In genomic region chr7:29170755-29171561, GRCm38 (mm10) we compare ENCODE assay signal across 8 mouse cellular contexts. TPM values are rescaled to one million over a fixed set of nuclear protein-coding genes. Genes with fewer than 3 reads are reported as not detected.
DNase-seq lines count a peak whose midpoint lies in the region; ATAC-seq and TF ChIP-seq lines count a peak whose summit lies in the region.

No protein-coding gene starts in this region.

- peaks cover 35% of the 10 kb centered on the region for H3K36me3 ChIP-seq in heart, embryonic 14.5 days (ENCODE audit: control insufficient read depth, insufficient read depth, low read length)
- H3K36me3 ChIP-seq in limb, embryonic 14.5 days (ENCODE audit: control insufficient read depth, insufficient read depth, low read length), result peaks cover 31% of the 10 kb centered on the region

- H3K4me3 ChIP-seq in heart, embryonic 14.5 days (ENCODE audit: control insufficient read depth in 1 of 2, insufficient read depth in 1 of 2, low read depth in 1 of 2, low read length in 2 of 2), result peak overlapping the region; percentile 60 to 68
- H3K4me3 ChIP-seq in limb, embryonic 14.5 days (replicated peaks; ENCODE audit: low read length), result peak overlapping the region; percentile 66

- H3K9ac ChIP-seq in heart, embryonic 14.5 days (ENCODE audit: low read length), result peak overlapping the region; percentile 65
- peak overlapping the region; percentile 41 for H3K9ac ChIP-seq in limb, embryonic 14.5 days (ENCODE audit: low read depth, low read length, severe bottlenecking)

- peak overlapping the region; percentile 82 for H3K4me2 ChIP-seq in heart, embryonic 14.5 days (ENCODE audit: low read length)
- H3K4me2 ChIP-seq in limb, embryonic 14.5 days (replicated peaks; ENCODE audit: low read depth, low read length, severe bottlenecking), result peak overlapping the region; percentile 86

- 2% methylated on average over 43 of the region's 43 CpGs for WGBS in heart, embryonic 14.5 days
- 4% methylated on average over 37 of the region's 43 CpGs for WGBS in limb, embryonic 14.5 days

- TF ChIP-seq POLR2A in limb, embryonic 14.5 days (IDR thresholded peaks at IDR 0.05; ENCODE audit: borderline replicate concordance, extremely low read depth, insufficient read depth, insufficient read length), result no peak

- peak; percentile 26 for DNase-seq in right cerebral cortex, postnatal 14 days
- no peak for DNase-seq in right cerebral cortex, postnatal 4 days
- peak; percentile 26 for DNase-seq in c-Kit-positive CD71-positive TER-119-positive erythroid progenitor cells, embryonic 14.5 days (ENCODE audit: low spot score)
- peak; percentile 53 for DNase-seq in limb, embryonic 14.5 days (ENCODE audit: low spot score)
- no peak for DNase-seq in urinary bladder, postnatal 14 days (ENCODE audit: low spot score)
- no peak for DNase-seq in right cerebral cortex, postnatal 25 days

- no peak for ATAC-seq in heart, embryonic 14.5 days (ENCODE audit: insufficient number of reproducible peaks, insufficient read depth, low FRiP score, low read depth)
- ATAC-seq in limb, embryonic 14.5 days (ENCODE audit: low FRiP score, low read depth), result no peak
- peak; percentile 20 for ATAC-seq in monocyte, adult 5-6 weeks (replicated peaks; ENCODE audit: insufficient number of reproducible peaks, low FRiP score, low TSS enrichment, poor library complexity, severe bottlenecking)

- no peaks in the 10 kb centered on the region for H3K9me3 ChIP-seq in heart, embryonic 14.5 days (ENCODE audit: control insufficient read depth, low read length)
- H3K9me3 ChIP-seq in limb, embryonic 14.5 days (ENCODE audit: control insufficient read depth, low read length), result no peaks in the 10 kb centered on the region

- peaks cover 46% of the 10 kb centered on the region for H3K27me3 ChIP-seq in heart, embryonic 14.5 days (ENCODE audit: control insufficient read depth, insufficient read depth, low read length)
- H3K27me3 ChIP-seq in limb, embryonic 14.5 days (ENCODE audit: control insufficient read depth, insufficient read depth, low read length), result peaks cover 34% of the 10 kb centered on the region

- no peak overlapping the region for H3K27ac ChIP-seq in heart, embryonic 14.5 days (replicated peaks in 1 of 2; ENCODE audit: control insufficient read depth in 1 of 2, insufficient read depth in 1 of 2, low read depth in 2 of 2, low read length in 2 of 2)
- no peak overlapping the region for H3K27ac ChIP-seq in limb, embryonic 14.5 days (replicated peaks; ENCODE audit: low read depth, low read length)

- peaks cover 21 to 30% of the 10 kb centered on the region in 2 experiments; a peak in 3 of 4 replicates for H3K4me1 ChIP-seq in heart, embryonic 14.5 days (ENCODE audit: control insufficient read depth in 2 of 2, insufficient read depth in 2 of 2, low read length in 2 of 2)
- H3K4me1 ChIP-seq in limb, embryonic 14.5 days (ENCODE audit: control insufficient read depth, insufficient read depth, low read length), result peaks cover 20% of the 10 kb centered on the region

RNA-seq across cellular contexts. Expression of gene Spred3, which starts 0.7 kb away (rescaled TPM):
- 1.3 and 1.6 TPM in 2 replicates for polyA plus RNA-seq in heart, embryonic 14.5 days (2014; fragmentation: Nextera tagmentation; extraction: Ambion mirVana)
- 14.2 and 19.4 TPM in 2 replicates for polyA plus RNA-seq in limb, embryonic 14.5 days (2012; rRNA removed)
- 3.5 and 4.2 TPM in 2 replicates for polyA plus RNA-seq in limb, embryonic 14.5 days (2014; fragmentation: Nextera tagmentation; extraction: Ambion mirVana)
- total RNA-seq in monocyte, adult 5-6 weeks (2017), result 0.78 to 0.95 TPM in 2 of 3 replicates, not detected in the other

RNA-seq across cellular contexts. Expression of gene Ggn, which starts 0.9 kb away (rescaled TPM):
- polyA plus RNA-seq in heart, embryonic 14.5 days (2014; fragmentation: Nextera tagmentation; extraction: Ambion mirVana), result 0.28 and 0.86 TPM in 2 replicates
- polyA plus RNA-seq in limb, embryonic 14.5 days (2012; rRNA removed), result 0.91 and 1.4 TPM in 2 replicates
- polyA plus RNA-seq in limb, embryonic 14.5 days (2014; fragmentation: Nextera tagmentation; extraction: Ambion mirVana), result 0.45 and 0.54 TPM in 2 replicates
- 0.32 to 0.39 TPM in 2 of 3 replicates, not detected in the other for total RNA-seq in monocyte, adult 5-6 weeks (2017)

RNA-seq across cellular contexts. Expression of gene Psmd8, which starts 9.5 kb away (rescaled TPM):
- 227 and 241 TPM in 2 replicates for polyA plus RNA-seq in heart, embryonic 14.5 days (2014; fragmentation: Nextera tagmentation; extraction: Ambion mirVana)
- polyA plus RNA-seq in limb, embryonic 14.5 days (2012; rRNA removed), result 216 and 233 TPM in 2 replicates
- 264 and 268 TPM in 2 replicates for polyA plus RNA-seq in limb, embryonic 14.5 days (2014; fragmentation: Nextera tagmentation; extraction: Ambion mirVana)
- total RNA-seq in monocyte, adult 5-6 weeks (2017), result 170 to 190 TPM (median 186 TPM) in 3 replicates

RNA-seq across cellular contexts. Expression of gene Fam98c, which starts 14.9 kb away (rescaled TPM):
- polyA plus RNA-seq in heart, embryonic 14.5 days (2014; fragmentation: Nextera tagmentation; extraction: Ambion mirVana), result 13.9 and 14.4 TPM in 2 replicates
- polyA plus RNA-seq in limb, embryonic 14.5 days (2012; rRNA removed), result 18.9 and 22.7 TPM in 2 replicates
- polyA plus RNA-seq in limb, embryonic 14.5 days (2014; fragmentation: Nextera tagmentation; extraction: Ambion mirVana), result 15.7 and 17.1 TPM in 2 replicates
- total RNA-seq in monocyte, adult 5-6 weeks (2017), result 28.7 to 32.4 TPM (median 29.1 TPM) in 3 replicates

RNA-seq across cellular contexts. Expression of gene Rasgrp4, which starts 36.3 kb away (rescaled TPM):
- polyA plus RNA-seq in heart, embryonic 14.5 days (2014; fragmentation: Nextera tagmentation; extraction: Ambion mirVana), result 0.39 and 0.43 TPM in 2 replicates
- 4.8 and 6.8 TPM in 2 replicates for polyA plus RNA-seq in limb, embryonic 14.5 days (2012; rRNA removed)
- polyA plus RNA-seq in limb, embryonic 14.5 days (2014; fragmentation: Nextera tagmentation; extraction: Ambion mirVana), result 0.43 and 1.1 TPM in 2 replicates
- 37.9 to 82.9 TPM (median 41.3 TPM) in 3 replicates for total RNA-seq in monocyte, adult 5-6 weeks (2017)

Comparison
In these comparisons a context has a peak if more than half of its experiments do, and no peak if none do; other contexts are left out.
1. DNase-seq: peak in right cerebral cortex, postnatal 14 days (single experiment), c-Kit-positive CD71-positive TER-119-positive erythroid progenitor cells, embryonic 14.5 days (single experiment) and limb, embryonic 14.5 days (single experiment); none in right cerebral cortex, postnatal 4 days (single experiment), urinary bladder, postnatal 14 days (single experiment) and right cerebral cortex, postnatal 25 days (single experiment).